Mouse (Mus musculus): ENCODE data around the gene Pramel4. TPM values are rescaled to one million over a fixed set of nuclear protein-coding genes. Genes with fewer than 3 reads are reported as not detected.
"Not testable (repeated sequence)": the region's sequence is repeated elsewhere in the genome, so short reads cannot be mapped to it uniquely, and the experiment has no call there.

The Pramel4 gene
- not detected in 2 replicates for polyA plus RNA-seq (2015; fragmentation: Nextera tagmentation; extraction: Ambion mirVana)

- H3K4me2 ChIP-seq (ENCODE audit: low read depth, low read length); H3K9ac ChIP-seq (ENCODE audit: low read depth, low read length); H3K9me3 ChIP-seq (ENCODE audit: control insufficient read depth, low read length); H3K27me3 ChIP-seq (replicated peaks; ENCODE audit: control insufficient read depth, insufficient read depth, low read length); H3K4me1 ChIP-seq (ENCODE audit: control insufficient read depth, insufficient read depth, low read length); ATAC-seq; H3K4me3 ChIP-seq (ENCODE audit: low read length); H3K27ac ChIP-seq (ENCODE audit: low read length); H3K36me3 ChIP-seq (ENCODE audit: control insufficient read depth, insufficient read depth, low read length): not testable (repeated sequence)
- 85% methylated on average over 3 of the region's 3 CpGs for WGBS
Measured at GRCm38 (mm10) chr4:144058826-144059225, at the start of gene Pramel4. Pramel4 (plus strand) TSS chr4:144059126.

GRCm38 (mm10) chr4:144106174-144106573 lies 47.2 kb downstream of the Pramel4 start, which contains the start of gene Gm13102:
Gm13102 (plus strand) TSS chr4:144106474.
- not testable (repeated sequence) for H3K27me3 ChIP-seq (replicated peaks; ENCODE audit: control insufficient read depth, insufficient read depth, low read length)

More at GRCm38 (mm10) chr4:144106174-144106573, 47.2 kb downstream of the Pramel4 start, which contains the start of gene Gm13102:
- H3K4me1 ChIP-seq (ENCODE audit: control insufficient read depth, insufficient read depth, low read length); H3K36me3 ChIP-seq (ENCODE audit: control insufficient read depth, insufficient read depth, low read length); H3K27ac ChIP-seq (ENCODE audit: low read length); H3K9me3 ChIP-seq (ENCODE audit: control insufficient read depth, low read length); H3K4me2 ChIP-seq (ENCODE audit: low read depth, low read length); H3K9ac ChIP-seq (ENCODE audit: low read depth, low read length); H3K4me3 ChIP-seq (ENCODE audit: low read length); ATAC-seq: not testable (repeated sequence)
- WGBS, result no CpG with 5 or more reads among the region's 2 CpGs

Other genes with a start within 250 kb of the Pramel4 start
- gene Gm13084, start 243.0 kb upstream of the Pramel4 start, polyA plus RNA-seq (2015; fragmentation: Nextera tagmentation; extraction: Ambion mirVana), result not detected in 2 replicates
- not detected in 2 replicates for gene Gm13103, start 212.6 kb upstream of the Pramel4 start, polyA plus RNA-seq (2015; fragmentation: Nextera tagmentation; extraction: Ambion mirVana)
- gene Pramef6, start 158.7 kb upstream of the Pramel4 start, polyA plus RNA-seq (2015; fragmentation: Nextera tagmentation; extraction: Ambion mirVana), result not detected in 2 replicates
- not detected in 2 replicates for gene Pramef25, start 108.1 kb upstream of the Pramel4 start, polyA plus RNA-seq (2015; fragmentation: Nextera tagmentation; extraction: Ambion mirVana)
- gene Gm13101, start 92.2 kb upstream of the Pramel4 start, polyA plus RNA-seq (2015; fragmentation: Nextera tagmentation; extraction: Ambion mirVana), result not detected in 2 replicates
- not detected in 2 replicates for gene Pramef17, start 64.8 kb upstream of the Pramel4 start, polyA plus RNA-seq (2015; fragmentation: Nextera tagmentation; extraction: Ambion mirVana)
- not detected in 2 replicates for gene Gm13102, start 47.3 kb downstream of the Pramel4 start, polyA plus RNA-seq (2015; fragmentation: Nextera tagmentation; extraction: Ambion mirVana)
- not detected in 2 replicates for gene Oog3, start 103.5 kb downstream of the Pramel4 start, polyA plus RNA-seq (2015; fragmentation: Nextera tagmentation; extraction: Ambion mirVana)
- not detected in 2 replicates for gene Oog2, start 131.6 kb downstream of the Pramel4 start, polyA plus RNA-seq (2015; fragmentation: Nextera tagmentation; extraction: Ambion mirVana)
- not detected in 2 replicates for gene C87977, start 154.2 kb downstream of the Pramel4 start, polyA plus RNA-seq (2015; fragmentation: Nextera tagmentation; extraction: Ambion mirVana)
- gene Pramel5, start 221.4 kb downstream of the Pramel4 start, polyA plus RNA-seq (2015; fragmentation: Nextera tagmentation; extraction: Ambion mirVana), result not detected in 2 replicates

All from intestine, embryonic 16.5 days (tissue).